Mouse (Mus musculus): ENCODE measurements around the gene Folr2. TPM values are rescaled to one million over a fixed set of nuclear protein-coding genes. Genes with fewer than 3 reads are reported as not detected.

Gene Folr2
- polyA plus RNA-seq (2016; fragmentation: Nextera tagmentation; extraction: Ambion mirVana) = 0.70 and 1.1 TPM in 2 replicates

GRCm38 (mm10) chr7:101857094-101857493 is at the start of gene Folr2:
Folr2 (minus strand) TSS chr7:101857194.
- WGBS = 92% methylated on average over 4 of the region's 4 CpGs
- Histone ChIP-seq H3K27me3 (ENCODE audit: low read depth, poor library complexity, severe bottlenecking) (no peaks in the 10 kb centered on the region), H3K4me1 (no peaks in the 10 kb centered on the region)

GRCm38 (mm10) chr7:101906696-101907095 is 49.7 kb upstream of the Folr2 start:
- H3K4me1 ChIP-seq = peaks cover 26% of the 10 kb centered on the region
- H3K4me3 ChIP-seq = peak overlapping the region; percentile 69
- no peak for DNase-seq (ENCODE audit: low spot score)
- 80% methylated on average over 8 of the region's 8 CpGs for WGBS
- H3K9me3 ChIP-seq (replicated peaks) = peaks cover 7% of the 10 kb centered on the region; the same call in 1 of the 2 replicates
- peak overlapping the region; percentile 95 for H3K27ac ChIP-seq (replicated peaks)
- no peaks in the 10 kb centered on the region for H3K27me3 ChIP-seq (ENCODE audit: low read depth, poor library complexity, severe bottlenecking)
- H3K36me3 ChIP-seq = peaks cover 41% of the 10 kb centered on the region

More at GRCm38 (mm10) chr7:101857094-101857493, at the start of gene Folr2:
- no peaks in the 10 kb centered on the region for H3K36me3 ChIP-seq
- no peak for DNase-seq (ENCODE audit: low spot score)
- no peak within 1 kb of the TSS for H3K27ac ChIP-seq (replicated peaks)
- no peaks in the 10 kb centered on the region for H3K9me3 ChIP-seq (replicated peaks)
- no peak within 1 kb of the TSS for H3K4me3 ChIP-seq

- Histone ChIP-seq H3K9me3 (replicated peaks) (peaks cover 7% of the 10 kb centered on the region; the same call in 1 of the 2 replicates), H3K36me3 (peaks cover 39% of the 10 kb centered on the region), H3K27me3 (ENCODE audit: low read depth, poor library complexity, severe bottlenecking) (no peaks in the 10 kb centered on the region), H3K27ac (replicated peaks) (peak within 1 kb of the TSS; percentile 95), H3K4me1 (peaks cover 26% of the 10 kb centered on the region), H3K4me3 (peak within 1 kb of the TSS; percentile 69)
- DNase-seq (ENCODE audit: low spot score) = no peak
- 22% methylated on average over 11 of the region's 11 CpGs for WGBS
Observed at GRCm38 (mm10) chr7:101906287-101906681, 49.3 kb upstream of the Folr2 start, which contains the start of gene Tomt. Tomt (minus strand) TSS chr7:101906359.

GRCm38 (mm10) chr7:101905561-101906286 is 48.7 kb upstream of the Folr2 start, which contains the start of gene Lamtor1:
Lamtor1 (plus strand) TSS chr7:101905904.
- Histone ChIP-seq H3K4me3 (peak within 1 kb of the TSS; percentile 69), H3K9me3 (replicated peaks) (peaks cover 7% of the 10 kb centered on the region; the same call in 1 of the 2 replicates), H3K4me1 (peaks cover 26% of the 10 kb centered on the region), H3K27me3 (ENCODE audit: low read depth, poor library complexity, severe bottlenecking) (no peaks in the 10 kb centered on the region), H3K36me3 (peaks cover 37% of the 10 kb centered on the region), H3K27ac (replicated peaks) (peak within 1 kb of the TSS; percentile 95)
- under 1% methylated on average over 61 of the region's 61 CpGs for WGBS
- peak; percentile 100 for DNase-seq (ENCODE audit: low spot score)

- Histone ChIP-seq H3K4me1 (peaks cover 23% of the 10 kb centered on the region), H3K27ac (replicated peaks) (no peak overlapping the region), H3K4me3 (no peak overlapping the region), H3K27me3 (ENCODE audit: low read depth, poor library complexity, severe bottlenecking) (no peaks in the 10 kb centered on the region), H3K9me3 (replicated peaks) (peaks cover 7% of the 10 kb centered on the region; the same call in 1 of the 2 replicates), H3K36me3 (peaks cover 40% of the 10 kb centered on the region)
- DNase-seq (ENCODE audit: low spot score) = no peak
Observed at GRCm38 (mm10) chr7:101902846-101903245, 45.9 kb upstream of the Folr2 start.

GRCm38 (mm10) chr7:101901969-101902368 is 45.0 kb upstream of the Folr2 start:
- H3K27me3 ChIP-seq (ENCODE audit: low read depth, poor library complexity, severe bottlenecking) = no peaks in the 10 kb centered on the region
- DNase-seq (ENCODE audit: low spot score) = no peak
- 93% methylated on average over 10 of the region's 10 CpGs for WGBS

GRCm38 (mm10) chr7:101900331-101901097 is 43.5 kb upstream of the Folr2 start:
- Histone ChIP-seq H3K27ac (replicated peaks) (no peak overlapping the region), H3K27me3 (ENCODE audit: low read depth, poor library complexity, severe bottlenecking) (no peaks in the 10 kb centered on the region), H3K36me3 (peaks cover 40% of the 10 kb centered on the region), H3K9me3 (replicated peaks) (peaks cover 7% of the 10 kb centered on the region; the same call in 1 of the 2 replicates), H3K4me3 (no peak overlapping the region), H3K4me1 (peaks cover 16% of the 10 kb centered on the region)
- DNase-seq (ENCODE audit: low spot score) = no peak
- 95% methylated on average over 16 of the region's 16 CpGs for WGBS

More at GRCm38 (mm10) chr7:101901969-101902368, 45.0 kb upstream of the Folr2 start:
- Histone ChIP-seq H3K27ac (replicated peaks) (no peak overlapping the region), H3K4me1 (peaks cover 19% of the 10 kb centered on the region), H3K9me3 (replicated peaks) (peaks cover 7% of the 10 kb centered on the region; the same call in 1 of the 2 replicates), H3K4me3 (no peak overlapping the region), H3K36me3 (peaks cover 40% of the 10 kb centered on the region)

- H3K4me1 ChIP-seq = peaks cover 16% of the 10 kb centered on the region
- H3K36me3 ChIP-seq = peaks cover 26% of the 10 kb centered on the region
- DNase-seq (ENCODE audit: low spot score) = peak; percentile 97
- H3K27ac ChIP-seq (replicated peaks) = peak overlapping the region; percentile 94
- under 1% methylated on average over 57 of the region's 57 CpGs for WGBS
- H3K4me3 ChIP-seq = peak overlapping the region; percentile 61
- H3K27me3 ChIP-seq (ENCODE audit: low read depth, poor library complexity, severe bottlenecking) = no peaks in the 10 kb centered on the region
- no peaks in the 10 kb centered on the region for H3K9me3 ChIP-seq (replicated peaks)
Observed at GRCm38 (mm10) chr7:101896104-101897066, 39.4 kb upstream of the Folr2 start.

- DNase-seq (ENCODE audit: low spot score) = no peak
- Histone ChIP-seq H3K36me3 (peaks cover 22% of the 10 kb centered on the region), H3K27me3 (ENCODE audit: low read depth, poor library complexity, severe bottlenecking) (no peaks in the 10 kb centered on the region), H3K27ac (replicated peaks) (peak overlapping the region; percentile 94), H3K4me3 (peak overlapping the region; percentile 61), H3K9me3 (replicated peaks) (no peaks in the 10 kb centered on the region), H3K4me1 (peaks cover 16% of the 10 kb centered on the region)
- 35% methylated on average over 9 of the region's 9 CpGs for WGBS
Observed at GRCm38 (mm10) chr7:101895695-101896094, 38.7 kb upstream of the Folr2 start.

- no peak overlapping the region for H3K27ac ChIP-seq (replicated peaks)
- 84% methylated on average over 4 of the region's 4 CpGs for WGBS
- no peaks in the 10 kb centered on the region for H3K4me1 ChIP-seq
- H3K4me3 ChIP-seq = no peak overlapping the region
- H3K27me3 ChIP-seq (ENCODE audit: low read depth, poor library complexity, severe bottlenecking) = no peaks in the 10 kb centered on the region
- no peaks in the 10 kb centered on the region for H3K36me3 ChIP-seq
- H3K9me3 ChIP-seq (replicated peaks) = no peaks in the 10 kb centered on the region
- no peak for DNase-seq (ENCODE audit: low spot score)
Observed at GRCm38 (mm10) chr7:101888460-101888859, 31.5 kb upstream of the Folr2 start.

- no peak for DNase-seq (ENCODE audit: low spot score)
- no peaks in the 10 kb centered on the region for H3K4me1 ChIP-seq
- 87% methylated on average over 6 of the region's 6 CpGs for WGBS
- H3K27me3 ChIP-seq (ENCODE audit: low read depth, poor library complexity, severe bottlenecking) = no peaks in the 10 kb centered on the region
- H3K4me3 ChIP-seq = no peak overlapping the region
- H3K9me3 ChIP-seq (replicated peaks) = no peaks in the 10 kb centered on the region
- no peak overlapping the region for H3K27ac ChIP-seq (replicated peaks)
- H3K36me3 ChIP-seq = no peaks in the 10 kb centered on the region
Observed at GRCm38 (mm10) chr7:101886274-101886673, 29.3 kb upstream of the Folr2 start.

- DNase-seq (ENCODE audit: low spot score) = no peak
- 82% methylated on average over 4 of the region's 4 CpGs for WGBS
- H3K27me3 ChIP-seq (ENCODE audit: low read depth, poor library complexity, severe bottlenecking) = no peaks in the 10 kb centered on the region
- H3K27ac ChIP-seq (replicated peaks) = no peak overlapping the region
- H3K4me3 ChIP-seq = no peak overlapping the region
- no peaks in the 10 kb centered on the region for H3K36me3 ChIP-seq
- H3K4me1 ChIP-seq = no peaks in the 10 kb centered on the region
- no peaks in the 10 kb centered on the region for H3K9me3 ChIP-seq (replicated peaks)
Observed at GRCm38 (mm10) chr7:101884160-101884559, 27.2 kb upstream of the Folr2 start.
